Mouse (Mus musculus) olfactory bulb, adult 2 months (tissue): ENCODE measurements around the gene Padi4.

ENCODE experiments used
- CTCF ChIP-seq: fragments of 200-500 bp; IDR thresholded peaks from 2 replicates; pipeline ENCODE4 v1.5.1; 2012; ENCODE audit warnings: low read depth, mild to moderate bottlenecking, low read length, moderate library complexity; ENCODE audit not compliant: insufficient read depth
- POLR2A ChIP-seq: fragments of 200-500 bp; IDR thresholded peaks from 2 replicates; pipeline ENCODE4 v1.6.1; 2012; ENCODE audit warnings: mild to moderate bottlenecking, low read depth, low read length, moderate library complexity; ENCODE audit not compliant: insufficient read depth

DNA sequence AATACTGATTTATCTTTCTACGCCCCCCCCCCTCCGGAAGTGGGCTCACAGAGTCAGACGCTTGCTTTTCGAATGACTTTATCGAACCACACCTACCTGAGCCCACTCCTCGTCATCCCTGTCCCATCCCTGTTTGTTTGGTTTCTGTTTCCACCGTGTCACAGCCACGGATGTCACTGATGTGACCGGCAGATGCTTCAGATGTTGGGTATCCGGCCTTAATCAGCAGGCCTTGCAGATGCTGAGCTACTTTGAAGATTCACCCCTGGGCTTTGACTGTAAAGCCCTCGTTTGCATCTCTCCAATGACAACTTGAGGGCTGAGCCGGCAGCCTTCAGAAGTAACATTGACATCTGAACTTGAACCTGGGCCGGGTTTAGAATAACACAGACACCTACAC lies 2.6 kb upstream of the Padi4 start:
- TF ChIP-seq CTCF (no peak), POLR2A (no peak)
